Mouse (Mus musculus) c-Kit-negative CD71-positive TER-119-positive erythroid progenitor cells, embryonic 14.5 days (primary cell): ENCODE data around the gene Nfkb1.

ENCODE experiments used
- DNase-seq: peaks from one replicate; pipeline ENCODE4 v3.0.0-alpha.2; 2013; ENCODE audit warnings: low read depth, low spot score

Nfkb1 gene

GRCm38 (mm10) chr3:135631096-135631457 is 60.3 kb downstream of the Nfkb1 start:
- no peak for DNase-seq

GRCm38 (mm10) chr3:135630430-135631095 is 60.8 kb downstream of the Nfkb1 start:
- no peak for DNase-seq

- DNase-seq, result no peak
Measured at GRCm38 (mm10) chr3:135629830-135630355, 61.5 kb downstream of the Nfkb1 start.

GRCm38 (mm10) chr3:135628706-135629169 is 62.6 kb downstream of the Nfkb1 start:
- DNase-seq, result no peak

GRCm38 (mm10) chr3:135628000-135628705 is 63.2 kb downstream of the Nfkb1 start:
- DNase-seq, result no peak

GRCm38 (mm10) chr3:135625290-135625689 is 66.1 kb downstream of the Nfkb1 start:
- DNase-seq, result no peak

GRCm38 (mm10) chr3:135616730-135617129 is 74.6 kb downstream of the Nfkb1 start:
- DNase-seq, result no peak

GRCm38 (mm10) chr3:135614376-135614775 is 77.0 kb downstream of the Nfkb1 start:
- no peak for DNase-seq

GRCm38 (mm10) chr3:135610221-135610620 is 81.1 kb downstream of the Nfkb1 start:
- no peak for DNase-seq

- DNase-seq, result no peak
Measured at GRCm38 (mm10) chr3:135607660-135608473, 83.5 kb downstream of the Nfkb1 start.

- no peak for DNase-seq
Measured at GRCm38 (mm10) chr3:135607021-135607420, 84.3 kb downstream of the Nfkb1 start.

GRCm38 (mm10) chr3:135606592-135606991 is 84.8 kb downstream of the Nfkb1 start:
- DNase-seq, result no peak

GRCm38 (mm10) chr3:135605474-135605873 is 85.9 kb downstream of the Nfkb1 start:
- DNase-seq, result no peak

GRCm38 (mm10) chr3:135604626-135605417 is 86.5 kb downstream of the Nfkb1 start:
- no peak for DNase-seq

- DNase-seq, result no peak
Measured at GRCm38 (mm10) chr3:135602731-135603130, 88.6 kb downstream of the Nfkb1 start.

GRCm38 (mm10) chr3:135598355-135598754 is 93.0 kb downstream of the Nfkb1 start:
- no peak for DNase-seq

GRCm38 (mm10) chr3:135597014-135597413 is 94.3 kb downstream of the Nfkb1 start:
- no peak for DNase-seq

GRCm38 (mm10) chr3:135594238-135594917 is 97.0 kb downstream of the Nfkb1 start:
- no peak for DNase-seq

- DNase-seq, result no peak
Measured at GRCm38 (mm10) chr3:135592011-135592410, 99.3 kb downstream of the Nfkb1 start.

GRCm38 (mm10) chr3:135591376-135591775 is 100.0 kb downstream of the Nfkb1 start:
- DNase-seq, result no peak

- no peak for DNase-seq
Measured at GRCm38 (mm10) chr3:135590471-135590870, 100.9 kb downstream of the Nfkb1 start.
